ENCODE assay signal across 8 mouse cellular contexts in genomic region chr7:120834426-120834825, GRCm38 (mm10). TPM values are rescaled to one million over a fixed set of nuclear protein-coding genes. Genes with fewer than 3 reads are reported as not detected.
DNase-seq lines count a peak whose midpoint lies in the region; ATAC-seq lines count a peak whose summit lies in the region.

No protein-coding gene starts in this region.

- no peaks in the 10 kb centered on the region for H3K4me1 ChIP-seq in heart, embryonic 11.5 days (ENCODE audit: control insufficient read depth, insufficient read depth, low read length)
- H3K4me1 ChIP-seq in hindbrain, embryonic 10.5 days (replicated peaks), result peaks cover 30% of the 10 kb centered on the region
- H3K4me1 ChIP-seq in megakaryocyte, embryonic 14.5 days, result peaks cover 57% of the 10 kb centered on the region

- WGBS in heart, embryonic 11.5 days (ENCODE audit: insufficient replicate concordance), result 47% methylated on average over 6 of the region's 6 CpGs
- WGBS in hindbrain, embryonic 10.5 days, result 61% methylated on average over 6 of the region's 6 CpGs

- no peaks in the 10 kb centered on the region for H3K27me3 ChIP-seq in heart, embryonic 11.5 days (ENCODE audit: control insufficient read depth, insufficient read depth, low read length)
- peaks cover 50% of the 10 kb centered on the region for H3K27me3 ChIP-seq in hindbrain, embryonic 10.5 days (ENCODE audit: insufficient read depth, poor library complexity, severe bottlenecking)
- H3K27me3 ChIP-seq in megakaryocyte, embryonic 14.5 days (replicated peaks), result no peaks in the 10 kb centered on the region

- no peak for ATAC-seq in heart, embryonic 11.5 days (replicated peaks; ENCODE audit: insufficient number of reproducible peaks, low FRiP score, low TSS enrichment)

- H3K4me3 ChIP-seq in heart, embryonic 11.5 days (ENCODE audit: low read depth, low read length), result peak overlapping the region; percentile 65
- peak overlapping the region; percentile 61 for H3K4me3 ChIP-seq in hindbrain, embryonic 10.5 days
- peak overlapping the region; percentile 91 for H3K4me3 ChIP-seq in megakaryocyte, embryonic 14.5 days (replicated peaks)

- H3K4me2 ChIP-seq in heart, embryonic 11.5 days, result peak overlapping the region; percentile 62

- H3K9ac ChIP-seq in heart, embryonic 11.5 days (ENCODE audit: low read depth, low read length), result peak overlapping the region; percentile 66; the same call in 1 of the 2 replicates

- peak overlapping the region; percentile 29; the same call in 1 of the 2 replicates for H3K27ac ChIP-seq in heart, embryonic 11.5 days (ENCODE audit: low read depth, low read length)
- H3K27ac ChIP-seq in hindbrain, embryonic 10.5 days, result 0 out of 2 replicates have a peak overlapping the region, but pooled peaks have one; percentile 53

- no peak for DNase-seq in heart, adult 8-10 months (ENCODE audit: low spot score)
- peak; percentile 14 for DNase-seq in R1 (ENCODE audit: low read depth, low spot score)
- DNase-seq in hindbrain, embryonic 10.5 days (ENCODE audit: low spot score), result no peak
- DNase-seq in retina, postnatal 1 day, result no peak
- no peak for DNase-seq in testis, postnatal 10 days (ENCODE audit: low spot score)
- DNase-seq in right cerebral cortex, adult 18-20 months, result no peak

- H3K9me3 ChIP-seq in heart, embryonic 11.5 days (replicated peaks; ENCODE audit: control insufficient read depth, low read length), result no peaks in the 10 kb centered on the region
- no peaks in the 10 kb centered on the region for H3K9me3 ChIP-seq in hindbrain, embryonic 10.5 days
- no peaks in the 10 kb centered on the region for H3K9me3 ChIP-seq in megakaryocyte, embryonic 14.5 days

- no peaks in the 10 kb centered on the region for H3K36me3 ChIP-seq in heart, embryonic 11.5 days (ENCODE audit: control insufficient read depth, insufficient read depth, low read length)
- no peaks in the 10 kb centered on the region for H3K36me3 ChIP-seq in hindbrain, embryonic 10.5 days
- H3K36me3 ChIP-seq in megakaryocyte, embryonic 14.5 days (replicated peaks; ENCODE audit: low read length), result no peaks in the 10 kb centered on the region

RNA-seq across cellular contexts. Expression of gene Eef2k, which starts 8.2 kb away (rescaled TPM):
- 5.0 and 7.9 TPM in 2 replicates for polyA plus RNA-seq in heart, embryonic 11.5 days (2014; fragmentation: Nextera tagmentation; extraction: Ambion mirVana)
- 10 to 100 TPM; 23.0 to 42.1 (median 30.7) TPM for total RNA-seq in heart, adult 8-10 months (2022)
- 26.9 and 30.1 TPM in 2 replicates for polyA plus RNA-seq in hindbrain, embryonic 10.5 days (2016; fragmentation: Nextera tagmentation; extraction: Ambion mirVana)
- 5.4 and 42.9 TPM in 2 replicates for polyA plus RNA-seq in megakaryocyte, embryonic 14.5 days (2012; ENCODE audit: insufficient read depth, low replicate concordance)

RNA-seq across cellular contexts. Expression of gene Gm5737, which starts 22.3 kb away (rescaled TPM):
- polyA plus RNA-seq in heart, embryonic 11.5 days (2014; fragmentation: Nextera tagmentation; extraction: Ambion mirVana), result not detected in 2 replicates
- not detected for total RNA-seq in heart, adult 8-10 months (2022)
- polyA plus RNA-seq in hindbrain, embryonic 10.5 days (2016; fragmentation: Nextera tagmentation; extraction: Ambion mirVana), result not detected in 2 replicates
- not detected in 2 replicates for polyA plus RNA-seq in megakaryocyte, embryonic 14.5 days (2012; ENCODE audit: insufficient read depth, low replicate concordance)
